Mouse (Mus musculus): ENCODE measurements around the gene Arid1b. TPM values are rescaled to one million over a fixed set of nuclear protein-coding genes. Genes with fewer than 3 reads are reported as not detected.

Gene Arid1b
- polyA plus RNA-seq, 1 experiment from 2014 or later = 2.2 TPM

DNA sequence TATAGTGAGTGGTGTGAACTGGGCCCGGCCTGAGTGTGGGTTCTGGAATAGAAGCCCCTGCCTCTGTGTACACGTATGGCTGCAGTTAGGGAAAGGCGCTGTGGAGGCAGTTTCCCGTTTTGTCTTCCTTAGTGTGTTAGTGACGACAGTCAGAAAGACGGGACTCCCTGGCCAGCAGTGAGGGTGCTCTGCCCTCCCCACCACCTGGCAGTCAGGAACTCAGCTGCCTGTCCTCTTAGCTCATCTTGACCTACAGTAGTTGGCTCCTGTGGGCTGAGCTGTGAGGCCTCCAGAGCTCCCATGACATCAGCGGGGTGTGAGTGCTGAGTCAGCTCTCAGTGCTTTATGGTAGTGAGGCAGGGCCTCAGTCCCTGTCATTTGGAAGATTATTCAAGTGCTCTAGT is 156.5 kb downstream of the Arid1b start:
- Histone ChIP-seq H3K36me3 (replicated peaks; ENCODE audit: insufficient read depth, low read length) (no peaks in the 10 kb centered on the region; the same call in 1 of the 2 replicates), H3K9me3 (ENCODE audit: low read length) (no peaks in the 10 kb centered on the region), H3K9ac (replicated peaks) (no peak overlapping the region), H3K4me3 (ENCODE audit: low read depth, low read length) (no peak overlapping the region), H3K27ac (ENCODE audit: low read depth) (no peak overlapping the region), H3K4me2 (ENCODE audit: low read depth, low read length) (no peak overlapping the region), H3K4me1 (ENCODE audit: insufficient read depth) (no peaks in the 10 kb centered on the region), H3K27me3 (ENCODE audit: insufficient read depth, low read length) (no peaks in the 10 kb centered on the region)
- ATAC-seq = peak; percentile 29; the same call in 1 of the 2 replicates
- TF ChIP-seq EP300 (IDR thresholded peaks at IDR 0.05; ENCODE audit: low read depth) (no peak), CTCF (IDR thresholded peaks at IDR 0.05; ENCODE audit: low read depth) (no peak)
- 55% methylated on average over 7 of the region's 7 CpGs for WGBS (ENCODE audit: insufficient replicate concordance)
- DNase-seq = peak; percentile 28

DNA sequence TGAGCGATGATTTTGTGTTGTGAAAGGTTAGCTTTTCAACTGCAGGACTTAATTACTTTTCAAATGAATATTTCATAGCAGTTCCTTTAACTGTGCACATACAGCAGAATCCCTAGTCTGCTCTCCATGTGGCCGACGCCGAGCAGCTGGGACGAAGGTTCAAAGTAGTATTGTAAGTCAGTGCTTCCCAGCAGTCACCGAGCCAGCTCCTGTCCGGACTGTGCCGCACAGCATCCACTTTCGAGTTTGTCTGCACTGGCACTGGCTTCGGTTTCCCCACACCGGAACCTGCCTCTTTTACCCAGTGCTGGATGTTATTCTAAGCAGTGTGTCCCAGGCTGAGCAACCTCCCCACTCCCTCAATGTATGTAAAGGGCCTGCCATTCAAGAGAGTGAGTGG is 157.7 kb downstream of the Arid1b start:
- H3K27ac ChIP-seq (ENCODE audit: low read depth) = no peak overlapping the region
- TF ChIP-seq EP300 (IDR thresholded peaks at IDR 0.05; ENCODE audit: low read depth) (no peak), CTCF (IDR thresholded peaks at IDR 0.05; ENCODE audit: low read depth) (no peak)
- no peaks in the 10 kb centered on the region for H3K27me3 ChIP-seq (ENCODE audit: insufficient read depth, low read length)
- no peak for ATAC-seq
- WGBS (ENCODE audit: insufficient replicate concordance) = 91% methylated on average over 11 of the region's 11 CpGs
- H3K9ac ChIP-seq (replicated peaks) = no peak overlapping the region
- DNase-seq = no peak
- H3K9me3 ChIP-seq (ENCODE audit: low read length) = no peaks in the 10 kb centered on the region
- no peak overlapping the region for H3K4me3 ChIP-seq (ENCODE audit: low read depth, low read length)
- H3K4me2 ChIP-seq (ENCODE audit: low read depth, low read length) = no peak overlapping the region
- no peaks in the 10 kb centered on the region for H3K4me1 ChIP-seq (ENCODE audit: insufficient read depth)
- H3K36me3 ChIP-seq (replicated peaks; ENCODE audit: insufficient read depth, low read length) = no peaks in the 10 kb centered on the region; the same call in 1 of the 2 replicates

DNA sequence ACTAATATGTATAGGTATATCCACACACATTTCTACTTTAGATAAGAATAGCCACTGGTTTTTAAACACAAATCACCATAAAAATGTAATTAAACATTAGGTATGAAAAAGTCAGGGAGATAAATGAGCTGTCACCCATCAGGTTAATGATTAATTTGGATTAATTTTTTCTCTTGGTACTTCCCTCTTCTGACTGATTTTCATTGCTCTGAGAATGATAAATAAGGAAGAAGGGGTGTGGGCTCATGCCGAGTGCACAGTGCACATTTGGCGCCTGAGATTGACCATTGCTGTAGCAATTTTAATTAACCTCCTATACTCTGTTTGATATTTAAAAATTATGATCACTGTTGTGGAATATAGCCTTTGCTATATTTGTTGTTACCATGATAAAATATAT is 159.3 kb downstream of the Arid1b start:
- Histone ChIP-seq H3K27me3 (ENCODE audit: insufficient read depth, low read length) (no peaks in the 10 kb centered on the region), H3K4me3 (ENCODE audit: low read depth, low read length) (no peak overlapping the region), H3K27ac (ENCODE audit: low read depth) (no peak overlapping the region), H3K9ac (replicated peaks) (no peak overlapping the region), H3K9me3 (ENCODE audit: low read length) (no peaks in the 10 kb centered on the region), H3K36me3 (replicated peaks; ENCODE audit: insufficient read depth, low read length) (no peaks in the 10 kb centered on the region; the same call in 1 of the 2 replicates), H3K4me1 (ENCODE audit: insufficient read depth) (no peaks in the 10 kb centered on the region), H3K4me2 (ENCODE audit: low read depth, low read length) (no peak overlapping the region)
- ATAC-seq = no peak
- DNase-seq = no peak
- no peak for TF ChIP-seq CTCF (IDR thresholded peaks at IDR 0.05; ENCODE audit: low read depth)
- TF ChIP-seq EP300 (IDR thresholded peaks at IDR 0.05; ENCODE audit: low read depth) = no peak
- 57% methylated on average over 2 of the region's 2 CpGs for whole genome bisulfite sequencing (ENCODE audit: insufficient replicate concordance)

DNA sequence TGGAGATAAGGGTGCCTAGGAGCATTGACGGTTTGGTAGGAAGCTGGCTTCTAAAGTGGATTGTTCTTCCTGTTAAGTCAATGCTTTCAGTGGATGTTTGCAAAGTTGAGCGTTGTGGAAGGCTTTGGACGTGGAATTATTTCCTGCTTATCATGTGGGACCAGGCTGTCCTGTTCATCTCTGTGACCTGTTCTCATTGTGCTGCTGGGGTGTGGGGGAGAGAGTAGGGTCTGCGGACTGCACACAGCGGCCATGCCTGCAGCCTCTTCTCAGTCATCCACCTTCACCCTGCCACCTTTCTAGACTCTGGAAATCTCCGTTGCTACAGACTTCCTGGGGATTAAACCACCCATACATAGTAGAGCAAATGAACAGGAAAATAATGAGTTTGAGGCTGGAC is 160.2 kb downstream of the Arid1b start:
- H3K9ac ChIP-seq (replicated peaks) = no peak overlapping the region
- no peak overlapping the region for H3K4me2 ChIP-seq (ENCODE audit: low read depth, low read length)
- no peak overlapping the region for H3K27ac ChIP-seq (ENCODE audit: low read depth)
- no peaks in the 10 kb centered on the region for H3K36me3 ChIP-seq (replicated peaks; ENCODE audit: insufficient read depth, low read length)
- 59% methylated on average over 6 of the region's 6 CpGs for WGBS (ENCODE audit: insufficient replicate concordance)
- no peak for TF ChIP-seq CTCF (IDR thresholded peaks at IDR 0.05; ENCODE audit: low read depth)
- no peak for TF ChIP-seq EP300 (IDR thresholded peaks at IDR 0.05; ENCODE audit: low read depth)
- no peaks in the 10 kb centered on the region for H3K27me3 ChIP-seq (ENCODE audit: insufficient read depth, low read length)
- no peaks in the 10 kb centered on the region for H3K9me3 ChIP-seq (ENCODE audit: low read length)
- DNase-seq (no peak), ATAC-seq (no peak)
- H3K4me3 ChIP-seq (ENCODE audit: low read depth, low read length) = no peak overlapping the region
- no peaks in the 10 kb centered on the region for H3K4me1 ChIP-seq (ENCODE audit: insufficient read depth)

DNA sequence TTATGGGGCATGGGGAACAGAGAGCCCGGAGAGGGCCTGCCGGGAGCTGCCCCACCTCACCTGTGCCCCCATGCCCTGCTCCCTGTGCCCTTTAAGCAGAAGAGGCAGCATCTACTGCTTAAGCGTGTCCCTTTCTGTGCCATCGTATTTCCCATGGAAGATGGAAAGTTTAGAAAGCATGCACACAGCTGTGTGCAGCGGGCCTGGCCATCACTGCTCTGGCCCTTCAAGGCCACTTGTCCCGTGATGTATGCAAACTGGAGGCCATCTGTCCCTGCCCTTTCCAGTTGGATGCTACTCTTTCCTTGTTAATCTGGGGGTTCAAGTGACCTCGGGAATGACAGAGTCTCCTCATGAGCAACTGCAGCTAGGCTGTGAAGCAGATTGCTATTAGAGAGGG is 163.5 kb downstream of the Arid1b start:
- WGBS (ENCODE audit: insufficient replicate concordance) = 79% methylated on average over 7 of the region's 7 CpGs
- no peak overlapping the region for H3K4me3 ChIP-seq (ENCODE audit: low read depth, low read length)
- no peaks in the 10 kb centered on the region for H3K36me3 ChIP-seq (replicated peaks; ENCODE audit: insufficient read depth, low read length)
- no peak for ATAC-seq
- no peaks in the 10 kb centered on the region for H3K27me3 ChIP-seq (ENCODE audit: insufficient read depth, low read length)
- no peak overlapping the region for H3K27ac ChIP-seq (ENCODE audit: low read depth)
- no peak for DNase-seq
- no peak for TF ChIP-seq CTCF (IDR thresholded peaks at IDR 0.05; ENCODE audit: low read depth)
- TF ChIP-seq EP300 (IDR thresholded peaks at IDR 0.05; ENCODE audit: low read depth) = no peak
- H3K9ac ChIP-seq (replicated peaks) = no peak overlapping the region
- H3K4me1 ChIP-seq (ENCODE audit: insufficient read depth) = no peaks in the 10 kb centered on the region
- no peaks in the 10 kb centered on the region for H3K9me3 ChIP-seq (ENCODE audit: low read length)
- no peak overlapping the region for H3K4me2 ChIP-seq (ENCODE audit: low read depth, low read length)

DNA sequence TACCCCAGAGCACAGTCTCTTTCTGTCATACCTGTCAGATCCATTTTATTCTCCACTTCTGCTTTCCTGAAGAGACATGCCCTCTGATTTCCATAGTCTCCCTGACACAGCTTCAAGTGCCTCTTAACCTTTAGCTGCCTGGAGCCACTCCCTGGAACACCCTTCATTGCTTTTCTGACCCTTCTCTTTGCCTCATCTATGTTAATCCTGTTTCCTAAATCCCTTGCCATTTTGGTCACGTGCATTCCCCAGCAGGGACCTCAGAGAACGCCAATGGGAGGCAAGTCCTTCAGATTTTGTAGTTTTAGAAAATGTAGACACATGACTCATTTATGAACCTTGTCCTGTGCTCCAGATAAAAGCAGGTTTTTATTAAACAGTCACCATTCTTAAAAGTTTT is 168.4 kb downstream of the Arid1b start:
- no peak overlapping the region for H3K4me3 ChIP-seq (ENCODE audit: low read depth, low read length)
- no peak overlapping the region for H3K4me2 ChIP-seq (ENCODE audit: low read depth, low read length)
- H3K36me3 ChIP-seq (replicated peaks; ENCODE audit: insufficient read depth, low read length) = no peaks in the 10 kb centered on the region
- DNase-seq (no peak), ATAC-seq (no peak)
- H3K9ac ChIP-seq (replicated peaks) = no peak overlapping the region
- H3K27ac ChIP-seq (ENCODE audit: low read depth) = no peak overlapping the region
- H3K9me3 ChIP-seq (ENCODE audit: low read length) = no peaks in the 10 kb centered on the region
- no peaks in the 10 kb centered on the region for H3K27me3 ChIP-seq (ENCODE audit: insufficient read depth, low read length)
- no peaks in the 10 kb centered on the region for H3K4me1 ChIP-seq (ENCODE audit: insufficient read depth)
- TF ChIP-seq EP300 (IDR thresholded peaks at IDR 0.05; ENCODE audit: low read depth) (no peak), CTCF (IDR thresholded peaks at IDR 0.05; ENCODE audit: low read depth) (no peak)
- 87% methylated on average over 2 of the region's 2 CpGs for WGBS (ENCODE audit: insufficient replicate concordance)

Measured in liver, postnatal 0 days (tissue).